Mouse (Mus musculus): ENCODE measurements at regions not wholly inside any gene's neighbourhood (a gene's known extent, or its start where the extent isn't known, plus 50 kb on each side); places are given as distances from the start of the nearest gene placed in this dataset.

DNA sequence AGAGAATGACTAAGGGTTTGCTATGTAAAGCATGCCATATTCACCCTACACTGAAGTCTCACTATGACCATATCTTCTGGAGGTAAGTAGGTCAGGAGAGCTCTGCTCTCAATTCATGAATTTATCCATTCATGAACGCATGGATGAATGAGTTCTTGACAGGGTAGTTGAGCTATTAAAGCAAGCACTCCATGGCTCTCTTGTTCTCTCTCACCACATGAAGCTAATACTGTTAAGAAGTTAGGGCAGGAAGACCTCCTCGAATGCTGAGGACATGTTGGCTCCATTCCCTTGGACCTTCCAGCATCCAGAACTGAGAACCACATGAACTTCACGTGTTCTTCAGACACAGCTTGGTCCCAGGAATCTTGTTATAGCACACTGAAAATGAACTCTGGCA is 53.4 kb upstream of the Lmcd1 start:
- Histone ChIP-seq H3K4me1 (ENCODE audit: control insufficient read depth in 1 of 2, insufficient read depth in 2 of 2) (no peaks in the 10 kb centered on the region), H3K9me3 (replicated peaks; ENCODE audit: low read length) (peaks cover 35% of the 10 kb centered on the region), H3K4me2 (ENCODE audit: insufficient read depth, low read depth, poor library complexity, severe bottlenecking) (no peak overlapping the region), H3K9ac (ENCODE audit: insufficient read depth, low read depth) (no peak overlapping the region), H3K4me3 (replicated peaks in 1 of 3; ENCODE audit: low read depth in 2 of 3, low read length in 2 of 3, poor library complexity in 1 of 3) (no peak overlapping the region), H3K27ac (ENCODE audit: insufficient read depth, low read depth) (no peak overlapping the region), H3K79me2 (replicated peaks; ENCODE audit: control insufficient read depth, extremely low read depth, insufficient read depth, poor library complexity, severe bottlenecking) (no peaks in the 10 kb centered on the region), H3K27me3 (replicated peaks) (peaks cover 5% of the 10 kb centered on the region), H3K36me3 (replicated peaks in 1 of 2; ENCODE audit: control insufficient read depth in 1 of 2, insufficient read depth in 1 of 2, low read length in 1 of 2) (no peaks in the 10 kb centered on the region)
- TF ChIP-seq IRF4 (IDR thresholded peaks at IDR 0.05; ENCODE audit: low read depth, low read length) (no peak), MYC (IDR thresholded peaks at IDR 0.05; ENCODE audit: low read depth, low read length) (no peak), ZNF384 (IDR thresholded peaks at IDR 0.05; ENCODE audit: low read depth, low read length) (no peak), ELF1 (IDR thresholded peaks at IDR 0.05; ENCODE audit: low read depth, low read length) (no peak), RAD21 (IDR thresholded peaks at IDR 0.05; ENCODE audit: low read depth, low read length) (no peak), NELFE (IDR thresholded peaks at IDR 0.05; ENCODE audit: low read depth, low read length) (no peak), PAX5 (IDR thresholded peaks at IDR 0.05; ENCODE audit: low read length) (no peak), KAT2A (IDR thresholded peaks at IDR 0.05; ENCODE audit: insufficient replicate concordance, low read length) (no peak), CHD2 (IDR thresholded peaks at IDR 0.05; ENCODE audit: low read length) (no peak), SMC3 (IDR thresholded peaks at IDR 0.05; ENCODE audit: low read depth, low read length) (no peak), ZC3H11A (IDR thresholded peaks at IDR 0.05; ENCODE audit: low read depth, low read length) (no peak)
- DNase-seq (ENCODE audit: extremely low read depth), result no peak
- dilution Hi-C loops (cut with MboI; ENCODE audit: extremely low pct_ligation_motif_present, extremely low pct_unique_long_range_greater_than_20kb, low sequenced_read_pairs), result no loop called here
- in situ Hi-C loops (cut with MboI; ENCODE audit: low pct_ligation_motif_present, low pct_unique_long_range_greater_than_20kb, low sequenced_read_pairs), result no loop called here

DNA sequence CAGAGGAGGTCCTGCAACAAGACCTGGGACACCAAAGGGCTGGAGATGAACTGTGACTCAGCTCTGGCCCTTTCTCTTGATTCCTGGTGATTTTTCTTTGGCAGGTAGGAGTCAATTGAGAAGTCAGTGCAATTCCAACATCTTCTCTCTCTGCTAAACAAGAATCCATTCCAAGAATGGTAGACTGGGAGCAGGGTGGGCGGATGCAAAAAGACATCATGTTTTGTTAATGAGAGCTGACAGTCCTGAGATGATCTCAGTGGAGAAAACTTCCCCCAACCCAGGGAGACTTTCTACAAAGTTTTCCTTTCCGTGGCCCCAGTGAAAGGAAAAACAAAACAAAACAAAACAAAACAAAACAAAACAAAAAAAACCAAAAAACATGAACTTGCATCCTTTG is 52.2 kb upstream of the Lmcd1 start:
- no peak overlapping the region for H3K4me3 ChIP-seq (replicated peaks in 1 of 3; ENCODE audit: low read depth in 2 of 3, low read length in 2 of 3, poor library complexity in 1 of 3)
- TF ChIP-seq CHD2 (IDR thresholded peaks at IDR 0.05; ENCODE audit: low read length) (no peak), NRF1 (IDR thresholded peaks at IDR 0.05; ENCODE audit: low read depth, low read length) (no peak), CTCF (conservative IDR thresholded peaks at IDR 0.05 in 1 of 2, IDR thresholded peaks at IDR 0.05 in 1 of 2; ENCODE audit: low read depth in 2 of 2, low read length in 2 of 2) (no peak)
- peaks cover 25% of the 10 kb centered on the region for H3K9me3 ChIP-seq (replicated peaks; ENCODE audit: low read length)
- H3K4me2 ChIP-seq (ENCODE audit: insufficient read depth, low read depth, poor library complexity, severe bottlenecking), result no peak overlapping the region
- in situ Hi-C loops (cut with MboI; ENCODE audit: low pct_ligation_motif_present, low pct_unique_long_range_greater_than_20kb, low sequenced_read_pairs) (no loop called here), dilution Hi-C loops (cut with MboI; ENCODE audit: extremely low pct_ligation_motif_present, extremely low pct_unique_long_range_greater_than_20kb, low sequenced_read_pairs) (no loop called here)
- H3K36me3 ChIP-seq (replicated peaks in 1 of 2; ENCODE audit: control insufficient read depth in 1 of 2, insufficient read depth in 1 of 2, low read length in 1 of 2), result no peaks in the 10 kb centered on the region
- H3K27me3 ChIP-seq (replicated peaks), result peaks cover 5% of the 10 kb centered on the region
- H3K79me2 ChIP-seq (replicated peaks; ENCODE audit: control insufficient read depth, extremely low read depth, insufficient read depth, poor library complexity, severe bottlenecking), result no peaks in the 10 kb centered on the region
- no peak for DNase-seq (ENCODE audit: extremely low read depth)
- H3K4me1 ChIP-seq (ENCODE audit: control insufficient read depth in 1 of 2, insufficient read depth in 2 of 2), result no peaks in the 10 kb centered on the region
- H3K9ac ChIP-seq (ENCODE audit: insufficient read depth, low read depth), result no peak overlapping the region
- no peak overlapping the region for H3K27ac ChIP-seq (ENCODE audit: insufficient read depth, low read depth)

DNA sequence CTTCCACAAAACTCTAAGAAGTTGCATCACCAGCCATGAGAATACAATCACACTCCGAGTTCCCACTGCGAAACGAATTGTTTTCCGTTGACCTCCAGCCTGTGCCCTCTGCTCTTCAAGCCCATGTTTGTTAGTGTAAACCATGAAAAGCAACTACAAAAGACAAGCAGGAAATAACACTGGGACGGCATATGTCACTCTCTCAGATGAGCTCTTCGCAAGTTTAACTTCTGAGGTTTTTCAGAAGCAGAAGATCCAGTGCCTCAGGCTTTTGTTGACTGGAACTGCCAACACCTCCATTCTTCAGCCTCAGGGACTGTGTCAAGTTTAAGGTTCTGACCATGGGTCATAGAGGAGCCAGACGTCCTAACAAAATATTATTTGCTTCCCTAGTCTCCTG is 50.2 kb upstream of the Lmcd1 start:
- no peaks in the 10 kb centered on the region for H3K4me1 ChIP-seq (ENCODE audit: control insufficient read depth in 1 of 2, insufficient read depth in 2 of 2)
- H3K27ac ChIP-seq (ENCODE audit: insufficient read depth, low read depth), result no peak overlapping the region
- no peak overlapping the region for H3K4me3 ChIP-seq (replicated peaks in 1 of 3; ENCODE audit: low read depth in 2 of 3, low read length in 2 of 3, poor library complexity in 1 of 3)
- no peaks in the 10 kb centered on the region for H3K79me2 ChIP-seq (replicated peaks; ENCODE audit: control insufficient read depth, extremely low read depth, insufficient read depth, poor library complexity, severe bottlenecking)
- peaks cover 16% of the 10 kb centered on the region for H3K9me3 ChIP-seq (replicated peaks; ENCODE audit: low read length)
- TF ChIP-seq E2F4 (IDR thresholded peaks at IDR 0.05; ENCODE audit: insufficient replicate concordance, low read depth, low read length) (no peak), TCF12 (IDR thresholded peaks at IDR 0.05; ENCODE audit: low read depth, low read length) (no peak), POLR2A (IDR thresholded peaks at IDR 0.05; ENCODE audit: low read depth, low read length) (no peak), IRF4 (IDR thresholded peaks at IDR 0.05; ENCODE audit: low read depth, low read length) (no peak), TBP (conservative IDR thresholded peaks at IDR 0.05; ENCODE audit: low read depth, low read length) (no peak), MXI1 (IDR thresholded peaks at IDR 0.05; ENCODE audit: low read depth, low read length) (no peak), MAZ (IDR thresholded peaks at IDR 0.05; ENCODE audit: low read depth, low read length) (no peak)
- no peak overlapping the region for H3K9ac ChIP-seq (ENCODE audit: insufficient read depth, low read depth)
- H3K4me2 ChIP-seq (ENCODE audit: insufficient read depth, low read depth, poor library complexity, severe bottlenecking), result no peak overlapping the region
- no peak for DNase-seq (ENCODE audit: extremely low read depth)
- in situ Hi-C loops (cut with MboI; ENCODE audit: low pct_ligation_motif_present, low pct_unique_long_range_greater_than_20kb, low sequenced_read_pairs), result no loop called here
- dilution Hi-C loops (cut with MboI; ENCODE audit: extremely low pct_ligation_motif_present, extremely low pct_unique_long_range_greater_than_20kb, low sequenced_read_pairs), result no loop called here
- no peaks in the 10 kb centered on the region for H3K36me3 ChIP-seq (replicated peaks in 1 of 2; ENCODE audit: control insufficient read depth in 1 of 2, insufficient read depth in 1 of 2, low read length in 1 of 2)
- H3K27me3 ChIP-seq (replicated peaks), result peaks cover 5% of the 10 kb centered on the region

All from CH12.LX (cell line).